Mouse (Mus musculus): ENCODE results near the gene Noc2l. TPM values are rescaled to one million over a fixed set of nuclear protein-coding genes. Genes with fewer than 3 reads are reported as not detected.

Noc2l gene
- polyA plus RNA-seq, 1 experiment, result 66.1 TPM

GRCm38 (mm10) chr4:156197131-156197828 is 38.5 kb upstream of the Noc2l start, which contains the start of gene Agrn:
Gene Agrn, minus strand, starts transcription at chr4:156197488.
- H3K4me3 ChIP-seq (ENCODE audit: insufficient read depth, low read length), result peak within 1 kb of the TSS; percentile 51
- H3K27ac ChIP-seq (ENCODE audit: insufficient read depth, low read length), result peak within 1 kb of the TSS; percentile 67
- TF ChIP-seq POLR2A (IDR thresholded peaks at IDR 0.05; ENCODE audit: low read depth, low read length) (peak; percentile 65; the same call in 1 of the 2 replicates), CTCF (IDR thresholded peaks at IDR 0.05; ENCODE audit: borderline replicate concordance, insufficient read depth, low read length) (no peak)
- H3K4me1 ChIP-seq (ENCODE audit: control insufficient read depth, insufficient read depth, low read length), result peaks cover 8% of the 10 kb centered on the region

- peaks cover 10% of the 10 kb centered on the region for H3K4me1 ChIP-seq (ENCODE audit: control insufficient read depth, insufficient read depth, low read length)
- no peak for TF ChIP-seq CTCF (IDR thresholded peaks at IDR 0.05; ENCODE audit: borderline replicate concordance, insufficient read depth, low read length)
- peak; percentile 42 for TF ChIP-seq POLR2A (IDR thresholded peaks at IDR 0.05; ENCODE audit: low read depth, low read length)
These were observed 38.0 kb upstream of the Noc2l start for GRCm38 (mm10) chr4:156197829-156198205.

GRCm38 (mm10) chr4:156200623-156201475 is 35.0 kb upstream of the Noc2l start, which contains the start of gene Isg15:
Gene Isg15, minus strand, starts transcription at chr4:156200818.
- Histone ChIP-seq H3K4me3 (ENCODE audit: insufficient read depth, low read length) (peak within 1 kb of the TSS; percentile 33), H3K4me1 (ENCODE audit: control insufficient read depth, insufficient read depth, low read length) (peaks cover 6% of the 10 kb centered on the region; the same call in 1 of the 2 replicates), H3K27ac (ENCODE audit: insufficient read depth, low read length) (peak within 1 kb of the TSS; percentile 83)
- TF ChIP-seq POLR2A (IDR thresholded peaks at IDR 0.05; ENCODE audit: low read depth, low read length), result peak; percentile 94
- TF ChIP-seq CTCF (IDR thresholded peaks at IDR 0.05; ENCODE audit: borderline replicate concordance, insufficient read depth, low read length), result no peak

More at GRCm38 (mm10) chr4:156197829-156198205, 38.0 kb upstream of the Noc2l start:
- Histone ChIP-seq H3K4me3 (ENCODE audit: insufficient read depth, low read length) (peak overlapping the region; percentile 40), H3K27ac (ENCODE audit: insufficient read depth, low read length) (peak overlapping the region; percentile 67)

GRCm38 (mm10) chr4:156202462-156202893 is 33.3 kb upstream of the Noc2l start:
- TF ChIP-seq POLR2A (IDR thresholded peaks at IDR 0.05; ENCODE audit: low read depth, low read length), result no peak
- no peak for TF ChIP-seq CTCF (IDR thresholded peaks at IDR 0.05; ENCODE audit: borderline replicate concordance, insufficient read depth, low read length)
- Histone ChIP-seq H3K27ac (ENCODE audit: insufficient read depth, low read length) (0 out of 2 replicates have a peak overlapping the region, but pooled peaks have one; percentile 4), H3K4me1 (ENCODE audit: control insufficient read depth, insufficient read depth, low read length) (peaks cover 6% of the 10 kb centered on the region; the same call in 1 of the 2 replicates), H3K4me3 (ENCODE audit: insufficient read depth, low read length) (peak overlapping the region; percentile 17)

- H3K27ac ChIP-seq (ENCODE audit: insufficient read depth, low read length), result 0 out of 2 replicates have a peak within 1 kb of the TSS, but pooled peaks have one; percentile 4
- peak within 1 kb of the TSS; percentile 55 for H3K4me3 ChIP-seq (ENCODE audit: insufficient read depth, low read length)
- TF ChIP-seq CTCF (IDR thresholded peaks at IDR 0.05; ENCODE audit: borderline replicate concordance, insufficient read depth, low read length) (no peak), POLR2A (IDR thresholded peaks at IDR 0.05; ENCODE audit: low read depth, low read length) (peak; percentile 64)
- peaks cover 6% of the 10 kb centered on the region; the same call in 1 of the 2 replicates for H3K4me1 ChIP-seq (ENCODE audit: control insufficient read depth, insufficient read depth, low read length)
These were observed 32.8 kb upstream of the Noc2l start, which contains the start of gene AW011738 for GRCm38 (mm10) chr4:156203001-156203412. Gene AW011738, plus strand, starts transcription at chr4:156203304.

GRCm38 (mm10) chr4:156203413-156204131 is 32.2 kb upstream of the Noc2l start:
- Histone ChIP-seq H3K4me3 (ENCODE audit: insufficient read depth, low read length) (peak overlapping the region; percentile 55), H3K27ac (ENCODE audit: insufficient read depth, low read length) (no peak overlapping the region)
- TF ChIP-seq CTCF (IDR thresholded peaks at IDR 0.05; ENCODE audit: borderline replicate concordance, insufficient read depth, low read length) (no peak), POLR2A (IDR thresholded peaks at IDR 0.05; ENCODE audit: low read depth, low read length) (no peak)

GRCm38 (mm10) chr4:156208872-156209271 is 26.9 kb upstream of the Noc2l start:
- TF ChIP-seq POLR2A (IDR thresholded peaks at IDR 0.05; ENCODE audit: low read depth, low read length), result no peak
- no peak for TF ChIP-seq CTCF (IDR thresholded peaks at IDR 0.05; ENCODE audit: borderline replicate concordance, insufficient read depth, low read length)
- Histone ChIP-seq H3K4me1 (ENCODE audit: control insufficient read depth, insufficient read depth, low read length) (no peaks in the 10 kb centered on the region), H3K27ac (ENCODE audit: insufficient read depth, low read length) (no peak overlapping the region), H3K4me3 (ENCODE audit: insufficient read depth, low read length) (no peak overlapping the region)

More at GRCm38 (mm10) chr4:156203413-156204131, 32.2 kb upstream of the Noc2l start:
- H3K4me1 ChIP-seq (ENCODE audit: control insufficient read depth, insufficient read depth, low read length), result peaks cover 5% of the 10 kb centered on the region; the same call in 1 of the 2 replicates

- Histone ChIP-seq H3K4me3 (ENCODE audit: insufficient read depth, low read length) (no peak overlapping the region), H3K27ac (ENCODE audit: insufficient read depth, low read length) (no peak overlapping the region), H3K4me1 (ENCODE audit: control insufficient read depth, insufficient read depth, low read length) (no peaks in the 10 kb centered on the region)
- TF ChIP-seq CTCF (IDR thresholded peaks at IDR 0.05; ENCODE audit: borderline replicate concordance, insufficient read depth, low read length) (no peak), POLR2A (IDR thresholded peaks at IDR 0.05; ENCODE audit: low read depth, low read length) (no peak)
These were observed 25.7 kb upstream of the Noc2l start for GRCm38 (mm10) chr4:156209963-156210635.
